In genomic region chr9:109096251-109096661, GRCm38 (mm10) we compare ENCODE assay signal across 8 mouse cellular contexts. TPM values are rescaled to one million over a fixed set of nuclear protein-coding genes. Genes with fewer than 3 reads are reported as not detected.
DNase-seq lines count a peak whose midpoint lies in the region; ATAC-seq and TF ChIP-seq lines count a peak whose summit lies in the region.

No protein-coding gene starts in this region.

- no peaks in the 10 kb centered on the region for H3K27me3 ChIP-seq in forebrain, embryonic 16.5 days (replicated peaks; ENCODE audit: control insufficient read depth, insufficient read depth, low read length)
- H3K27me3 ChIP-seq in limb, embryonic 14.5 days (ENCODE audit: control insufficient read depth, insufficient read depth, low read length) = no peaks in the 10 kb centered on the region

- peak overlapping the region; percentile 93 for H3K9ac ChIP-seq in forebrain, embryonic 16.5 days (replicated peaks; ENCODE audit: low read depth, low read length)
- peak overlapping the region; percentile 96 for H3K9ac ChIP-seq in limb, embryonic 14.5 days (ENCODE audit: low read depth, low read length, severe bottlenecking)

- WGBS in forebrain, embryonic 16.5 days = 1% methylated on average over 9 of the region's 9 CpGs
- 13% methylated on average over 9 of the region's 9 CpGs for WGBS in limb, embryonic 14.5 days
- 25% methylated on average over 9 of the region's 9 CpGs for WGBS in olfactory bulb, adult 2 months

- H3K9me3 ChIP-seq in forebrain, embryonic 16.5 days (ENCODE audit: control insufficient read depth, low read length) = no peaks in the 10 kb centered on the region
- H3K9me3 ChIP-seq in limb, embryonic 14.5 days (ENCODE audit: control insufficient read depth, low read length) = no peaks in the 10 kb centered on the region

- H3K27ac ChIP-seq in forebrain, embryonic 16.5 days (ENCODE audit: low read length) = peak overlapping the region; percentile 100
- H3K27ac ChIP-seq in limb, embryonic 14.5 days (replicated peaks; ENCODE audit: low read depth, low read length) = peak overlapping the region; percentile 100
- peak overlapping the region; percentile 93 for H3K27ac ChIP-seq in olfactory bulb, adult 2 months (ENCODE audit: insufficient read depth, low read depth, low read length)

- ATAC-seq in forebrain, embryonic 16.5 days = peak; percentile 21
- no peak for ATAC-seq in limb, embryonic 14.5 days (ENCODE audit: low FRiP score, low read depth)
- ATAC-seq in frontal cortex, adult (ENCODE audit: low TSS enrichment) = no peak

- TF ChIP-seq CTCF in brain, embryonic 14.5 days (IDR thresholded peaks at IDR 0.05; ENCODE audit: borderline replicate concordance, extremely low read depth, insufficient read depth, insufficient read length) = no peak
- no peak for TF ChIP-seq CTCF in olfactory bulb, adult 2 months (IDR thresholded peaks at IDR 0.05; ENCODE audit: insufficient read depth, low read depth, low read length)

- TF ChIP-seq POLR2A in brain, embryonic 14.5 days (IDR thresholded peaks at IDR 0.05; ENCODE audit: borderline replicate concordance, extremely low read depth, insufficient read depth, insufficient read length, poor library complexity, severe bottlenecking) = peak; percentile 4; the same call in 1 of the 2 replicates
- TF ChIP-seq POLR2A in limb, embryonic 14.5 days (IDR thresholded peaks at IDR 0.05; ENCODE audit: borderline replicate concordance, extremely low read depth, insufficient read depth, insufficient read length) = no peak
- no peak for TF ChIP-seq POLR2A in olfactory bulb, adult 2 months (IDR thresholded peaks at IDR 0.05; ENCODE audit: insufficient read depth, low read depth, low read length)

- H3K4me3 ChIP-seq in forebrain, embryonic 16.5 days (replicated peaks; ENCODE audit: low read length) = peak overlapping the region; percentile 70
- H3K4me3 ChIP-seq in limb, embryonic 14.5 days (replicated peaks; ENCODE audit: low read length) = peak overlapping the region; percentile 79
- H3K4me3 ChIP-seq in olfactory bulb, adult 2 months (ENCODE audit: insufficient read depth, low read depth, low read length) = peak overlapping the region; percentile 90

- peak overlapping the region; percentile 95 for H3K4me2 ChIP-seq in forebrain, embryonic 16.5 days (ENCODE audit: low read length)
- peak overlapping the region; percentile 90 for H3K4me2 ChIP-seq in limb, embryonic 14.5 days (replicated peaks; ENCODE audit: low read depth, low read length, severe bottlenecking)

- H3K4me1 ChIP-seq in forebrain, embryonic 16.5 days (replicated peaks; ENCODE audit: control insufficient read depth, insufficient read depth, low read length) = peaks cover 46% of the 10 kb centered on the region
- H3K4me1 ChIP-seq in limb, embryonic 14.5 days (ENCODE audit: control insufficient read depth, insufficient read depth, low read length) = peaks cover 49% of the 10 kb centered on the region
- H3K4me1 ChIP-seq in olfactory bulb, adult 2 months (ENCODE audit: control insufficient read depth, insufficient read depth, low read length) = peaks cover 35% of the 10 kb centered on the region

- DNase-seq in layer of hippocampus, postnatal 10 days (ENCODE audit: low spot score in 2 of 2) = peak; percentile 41 to 58
- no peak for DNase-seq in layer of hippocampus, adult 8-10 months (ENCODE audit: low spot score in 2 of 2)
- peak; percentile 77 for DNase-seq in brain, embryonic 14.5 days (ENCODE audit: low read depth)
- no peak for DNase-seq in limb, embryonic 14.5 days (ENCODE audit: low spot score)
- DNase-seq in c-Kit-positive CD71-positive TER-119-positive erythroid progenitor cells, embryonic 14.5 days (ENCODE audit: low spot score) = no peak

- 0 out of 2 replicates have a peak, but pooled peaks cover 2% of the 10 kb centered on the region for H3K36me3 ChIP-seq in forebrain, embryonic 16.5 days (ENCODE audit: control insufficient read depth, insufficient read depth)
- peaks cover 27% of the 10 kb centered on the region for H3K36me3 ChIP-seq in limb, embryonic 14.5 days (ENCODE audit: control insufficient read depth, insufficient read depth, low read length)

RNA-seq across cellular contexts. Expression of gene Plxnb1, which starts 1.1 kb away (rescaled TPM):
- total RNA-seq in layer of hippocampus, postnatal 10 days (2021) = 10 to 100 TPM; 87.8 to 89.8 TPM
- 10 to 100 TPM; 82.9 to 99.8 (median 89.8) TPM for total RNA-seq in layer of hippocampus, adult 8-10 months (2022)
- 67.5 and 82.1 TPM in 2 replicates for polyA plus RNA-seq in brain, embryonic 14.5 days (2012; rRNA removed)
- 18.6 and 22.1 TPM in 2 replicates for polyA plus RNA-seq in forebrain, embryonic 16.5 days (2015; fragmentation: Nextera tagmentation; extraction: Ambion mirVana)
- 31.0 and 36.8 TPM in 2 replicates for polyA plus RNA-seq in limb, embryonic 14.5 days (2012; rRNA removed)
- polyA plus RNA-seq in limb, embryonic 14.5 days (2014; fragmentation: Nextera tagmentation; extraction: Ambion mirVana) = 8.2 and 10.0 TPM in 2 replicates
- polyA plus RNA-seq in olfactory bulb, adult 2 months (2012; ENCODE audit: insufficient read depth, insufficient read length, low replicate concordance, missing spikeins) = not detected in 2 replicates

RNA-seq across cellular contexts. Expression of gene Tma7, which starts 13.9 kb away (rescaled TPM):
- 100 to 1,000 TPM; 331 to 333 TPM for total RNA-seq in layer of hippocampus, postnatal 10 days (2021)
- total RNA-seq in layer of hippocampus, adult 8-10 months (2022) = 100 to 1,000 TPM; 284 to 327 (median 306) TPM
- 161 and 195 TPM in 2 replicates for polyA plus RNA-seq in brain, embryonic 14.5 days (2012; rRNA removed)
- polyA plus RNA-seq in forebrain, embryonic 16.5 days (2015; fragmentation: Nextera tagmentation; extraction: Ambion mirVana) = 505 and 526 TPM in 2 replicates
- polyA plus RNA-seq in limb, embryonic 14.5 days (2012; rRNA removed) = 122 and 191 TPM in 2 replicates
- polyA plus RNA-seq in limb, embryonic 14.5 days (2014; fragmentation: Nextera tagmentation; extraction: Ambion mirVana) = 658 and 664 TPM in 2 replicates
- not detected in 2 replicates for polyA plus RNA-seq in olfactory bulb, adult 2 months (2012; ENCODE audit: insufficient read depth, insufficient read length, low replicate concordance, missing spikeins)

RNA-seq across cellular contexts. Expression of gene Ccdc51, which starts 14.0 kb away (rescaled TPM):
- total RNA-seq in layer of hippocampus, postnatal 10 days (2021) = 1 to 10 TPM; 6.1 to 7.3 TPM
- 1 to 10 TPM; 7.8 to 9.2 (median 8.9) TPM for total RNA-seq in layer of hippocampus, adult 8-10 months (2022)
- polyA plus RNA-seq in brain, embryonic 14.5 days (2012; rRNA removed) = 9.7 and 12.5 TPM in 2 replicates
- polyA plus RNA-seq in forebrain, embryonic 16.5 days (2015; fragmentation: Nextera tagmentation; extraction: Ambion mirVana) = 16.9 and 17.5 TPM in 2 replicates
- 9.0 and 9.1 TPM in 2 replicates for polyA plus RNA-seq in limb, embryonic 14.5 days (2012; rRNA removed)
- 13.5 and 15.3 TPM in 2 replicates for polyA plus RNA-seq in limb, embryonic 14.5 days (2014; fragmentation: Nextera tagmentation; extraction: Ambion mirVana)
- polyA plus RNA-seq in olfactory bulb, adult 2 months (2012; ENCODE audit: insufficient read depth, insufficient read length, low replicate concordance, missing spikeins) = not detected in 2 replicates

RNA-seq across cellular contexts. Expression of gene Atrip, which starts 22.3 kb away (rescaled TPM):
- total RNA-seq in layer of hippocampus, postnatal 10 days (2021) = 10 to 100 TPM; 28.5 to 29.9 TPM
- 10 to 100 TPM; 26.3 to 31.2 (median 28.3) TPM for total RNA-seq in layer of hippocampus, adult 8-10 months (2022)
- 41.6 and 43.6 TPM in 2 replicates for polyA plus RNA-seq in brain, embryonic 14.5 days (2012; rRNA removed)
- 36.0 and 38.3 TPM in 2 replicates for polyA plus RNA-seq in forebrain, embryonic 16.5 days (2015; fragmentation: Nextera tagmentation; extraction: Ambion mirVana)
- 30.5 and 40.3 TPM in 2 replicates for polyA plus RNA-seq in limb, embryonic 14.5 days (2012; rRNA removed)
- 22.2 and 25.1 TPM in 2 replicates for polyA plus RNA-seq in limb, embryonic 14.5 days (2014; fragmentation: Nextera tagmentation; extraction: Ambion mirVana)
- not detected in 2 replicates for polyA plus RNA-seq in olfactory bulb, adult 2 months (2012; ENCODE audit: insufficient read depth, insufficient read length, low replicate concordance, missing spikeins)

RNA-seq across cellular contexts. Expression of gene Trex1, which starts 36.7 kb away (rescaled TPM):
- total RNA-seq in layer of hippocampus, postnatal 10 days (2021) = 10 to 100 TPM; 11.9 to 13.2 TPM
- 10 to 100 TPM; 13.7 to 18.3 (median 16.4) TPM for total RNA-seq in layer of hippocampus, adult 8-10 months (2022)
- polyA plus RNA-seq in brain, embryonic 14.5 days (2012; rRNA removed) = 48.3 and 61.0 TPM in 2 replicates
- 16.1 and 17.9 TPM in 2 replicates for polyA plus RNA-seq in forebrain, embryonic 16.5 days (2015; fragmentation: Nextera tagmentation; extraction: Ambion mirVana)
- polyA plus RNA-seq in limb, embryonic 14.5 days (2012; rRNA removed) = 33.5 and 50.8 TPM in 2 replicates
- 12.5 and 13.7 TPM in 2 replicates for polyA plus RNA-seq in limb, embryonic 14.5 days (2014; fragmentation: Nextera tagmentation; extraction: Ambion mirVana)
- not detected in 2 replicates for polyA plus RNA-seq in olfactory bulb, adult 2 months (2012; ENCODE audit: insufficient read depth, insufficient read length, low replicate concordance, missing spikeins)

Comparison
In these comparisons a context has a peak if more than half of its experiments do, and no peak if none do; other contexts are left out.
1. DNase-seq: peak in layer of hippocampus, postnatal 10 days (2 of 2) and brain, embryonic 14.5 days (single experiment); none in layer of hippocampus, adult 8-10 months (0 of 2), limb, embryonic 14.5 days (single experiment) and c-Kit-positive CD71-positive TER-119-positive erythroid progenitor cells, embryonic 14.5 days (single experiment).
2. RNA of gene Ccdc51, which starts 14.0 kb away (polyA plus RNA-seq): 16.9 to 17.5 TPM in forebrain, embryonic 16.5 days, 9.0 to 15.3 TPM in limb, embryonic 14.5 days and 9.7 to 12.5 TPM in brain, embryonic 14.5 days; not detected in olfactory bulb, adult 2 months; every median in the first group is over 10 times any median in the second.
3. Peak in every context shown above with its lines, with median percentiles within 50 percentile points of each other: H3K27ac ChIP-seq and H3K4me3 ChIP-seq.